Mouse (Mus musculus) liver, embryonic 16.5 days (tissue): ENCODE results near the gene Slc3a2. TPM values are rescaled to one million over a fixed set of nuclear protein-coding genes. Genes with fewer than 3 reads are reported as not detected.
"Not testable (repeated sequence)": the region's sequence is repeated elsewhere in the genome, so short reads cannot be mapped to it uniquely, and the experiment has no call there.

Source experiments
- ATAC-seq: fragments of 200-750 bp; cut with Nextera tagmentation; 2 replicates; pipeline ENCODE4 v1.8.0; 2017; ENCODE audit warnings: low read depth, mild to moderate bottlenecking, moderate number of reproducible peaks, moderate library complexity
- H3K27ac ChIP-seq: fragments of 300-500 bp; sonication (generic); 2 replicates; pipeline ENCODE4 v1.5.1; 2014; ENCODE audit warnings: mild to moderate bottlenecking, low read length
- H3K27me3 ChIP-seq: fragments of 300-500 bp; sonication (generic); 2 replicates; pipeline ENCODE4 v1.6.1; 2014; ENCODE audit warnings: low read depth, low read length, mixed read lengths; ENCODE audit not compliant: control insufficient read depth, insufficient read depth
- H3K36me3 ChIP-seq: fragments of 300-500 bp; sonication (generic); 2 replicates; pipeline ENCODE4 v1.6.1; 2014; ENCODE audit warnings: mild to moderate bottlenecking; ENCODE audit not compliant: control insufficient read depth, insufficient read depth
- H3K4me1 ChIP-seq: fragments of 300-500 bp; sonication (generic); 2 replicates; pipeline ENCODE4 v1.6.1; 2014; ENCODE audit warnings: low read depth, low read length, mixed read lengths; ENCODE audit not compliant: control insufficient read depth
- H3K4me2 ChIP-seq: fragments of 300-500 bp; sonication (generic); 2 replicates; pipeline ENCODE4 v1.6.1; 2014; ENCODE audit warnings: low read depth, low read length, mixed read lengths
- H3K4me3 ChIP-seq: fragments of 300-500 bp; sonication (generic); 2 replicates; pipeline ENCODE4 v1.5.1; 2014; ENCODE audit warnings: low read depth, mild to moderate bottlenecking, low read length
- H3K9ac ChIP-seq: fragments of 300-500 bp; sonication (generic); 2 replicates; pipeline ENCODE4 v1.6.1; 2014; ENCODE audit warnings: low read depth, low read length
- H3K9me3 ChIP-seq: fragments of 300-500 bp; sonication (generic); replicated peaks from 2 replicates; pipeline ENCODE4 v1.6.1; 2016; ENCODE audit warnings: low read length; ENCODE audit not compliant: control insufficient read depth
- WGBS: fragments of 180-500 bp; shearing (Covaris S2); extraction: QIAGEN DNeasy Blood & Tissue Kit; methylation state at CpG from one replicate; pipeline ENCODE4 v1.1.7; 2014; ENCODE audit not compliant: insufficient replicate concordance; 5-methylcytosine and 5-hydroxymethylcytosine counted together
- polyA plus RNA-seq: library from polyadenylated mRNA; unstranded; fragments of >200 nt; fragmentation: Nextera tagmentation; extraction: Ambion mirVana; gene quantifications from 2 replicates; pipeline ENCODE4 v1.2.1, GENCODE M21; 2015

The Slc3a2 gene
- polyA plus RNA-seq, 1 experiment from 2014 or later: 137 TPM

DNA sequence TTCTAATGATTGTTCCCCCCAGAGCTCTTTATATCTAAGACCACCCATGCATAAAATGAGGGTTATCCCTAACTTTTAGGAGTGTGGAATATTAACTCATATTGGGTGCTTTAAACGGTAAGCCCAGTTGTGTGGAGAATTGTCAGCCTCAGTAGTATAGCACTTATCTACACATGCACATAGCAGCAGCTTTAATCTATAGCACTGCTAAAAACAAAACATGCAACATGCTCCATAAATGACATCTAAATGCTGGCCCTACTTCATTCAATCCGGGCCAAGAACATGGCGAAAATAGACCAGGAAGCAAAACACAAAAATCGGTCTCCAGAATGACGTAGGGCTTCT lies 636 bp downstream of the Slc3a2 start:
- H3K36me3 ChIP-seq: peaks cover 30% of the 10 kb centered on the region
- peak overlapping the region; percentile 84 for H3K4me2 ChIP-seq
- H3K27me3 ChIP-seq: no peaks in the 10 kb centered on the region
- peak overlapping the region; percentile 70 for H3K4me3 ChIP-seq
- H3K9me3 ChIP-seq: no peaks in the 10 kb centered on the region
- peaks cover 40% of the 10 kb centered on the region for H3K4me1 ChIP-seq
- 0 out of 2 replicates have a peak, but pooled peaks have one; percentile 2 for ATAC-seq
- peak overlapping the region; percentile 100 for H3K27ac ChIP-seq
- WGBS: 0% methylated on average over 5 of the region's 5 CpGs
- H3K9ac ChIP-seq: peak overlapping the region; percentile 95

DNA sequence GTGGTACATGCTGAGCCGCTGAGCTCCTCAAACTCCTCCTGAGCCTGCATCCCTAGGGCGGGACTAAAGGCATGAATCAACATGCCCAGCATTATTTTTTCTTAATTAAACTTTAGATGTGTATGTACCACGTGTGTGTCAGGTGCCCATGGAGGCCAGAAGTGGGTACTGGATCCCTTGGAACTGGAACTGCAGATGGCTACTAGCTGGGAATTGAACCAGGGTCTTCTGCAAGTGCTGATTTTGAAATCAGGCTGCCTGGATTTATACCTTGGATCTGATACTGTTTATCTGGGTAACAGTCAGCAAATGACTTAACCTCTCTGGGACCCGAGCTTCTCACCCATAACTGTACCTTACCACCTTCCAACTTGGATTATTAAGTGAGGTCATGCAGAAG lies 1.1 kb downstream of the Slc3a2 start:
- 35% methylated on average over 4 of the region's 4 CpGs for WGBS
- H3K36me3 ChIP-seq: peaks cover 28% of the 10 kb centered on the region
- ATAC-seq: no peak
- H3K4me2 ChIP-seq: peak overlapping the region; percentile 84
- no peaks in the 10 kb centered on the region for H3K9me3 ChIP-seq
- H3K27ac ChIP-seq: peak overlapping the region; percentile 100
- H3K4me3 ChIP-seq: peak overlapping the region; percentile 70
- H3K27me3 ChIP-seq: no peaks in the 10 kb centered on the region
- peak overlapping the region; percentile 95 for H3K9ac ChIP-seq
- peaks cover 45% of the 10 kb centered on the region for H3K4me1 ChIP-seq

DNA sequence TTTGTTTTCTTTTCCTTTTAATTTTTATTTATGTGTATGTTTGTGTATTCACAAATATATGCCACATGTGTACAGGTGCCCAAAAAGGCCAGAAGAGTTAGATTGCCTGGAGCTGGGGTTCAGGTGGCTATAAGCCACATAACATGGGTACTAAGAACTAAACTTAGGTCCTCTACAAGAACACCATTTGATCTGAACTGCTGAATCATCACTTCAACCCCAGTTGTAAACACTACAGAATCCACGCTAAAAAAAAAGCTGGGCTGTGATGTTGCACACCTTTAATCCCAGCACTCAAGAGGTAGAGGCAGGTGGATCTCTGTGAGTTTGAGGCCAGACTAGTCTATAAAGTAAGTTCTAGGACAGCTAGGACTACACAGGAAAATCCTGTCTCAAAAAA lies 1.8 kb downstream of the Slc3a2 start:
- H3K4me3 ChIP-seq: peak overlapping the region; percentile 70
- H3K4me1 ChIP-seq: peaks cover 51% of the 10 kb centered on the region

DNA sequence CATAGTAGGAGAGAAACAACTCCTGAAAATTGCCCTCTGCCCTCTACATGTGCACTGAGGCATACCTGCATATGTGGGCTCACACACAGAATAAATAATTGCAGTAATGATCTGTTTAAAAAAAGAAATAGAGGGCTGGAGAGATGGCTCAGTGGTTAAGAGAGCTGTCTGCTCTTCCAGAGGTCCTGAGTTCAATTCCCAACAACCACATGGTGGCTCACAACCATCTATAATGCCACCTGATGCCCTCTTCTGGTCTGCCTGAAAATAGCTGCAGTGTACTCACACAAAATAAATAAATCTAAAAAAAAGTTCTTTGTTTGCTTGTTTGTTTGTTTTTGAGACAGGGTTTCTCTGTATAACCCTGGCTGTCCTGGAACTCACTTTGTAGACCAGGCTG lies 4.1 kb downstream of the Slc3a2 start:
- not testable (repeated sequence) for ATAC-seq, H3K27me3 ChIP-seq, H3K9ac ChIP-seq, H3K4me3 ChIP-seq, H3K36me3 ChIP-seq, H3K9me3 ChIP-seq, H3K4me2 ChIP-seq
- H3K27ac ChIP-seq: peak overlapping the region; percentile 40; the same call in 1 of the 2 replicates
- peaks cover 49% of the 10 kb centered on the region for H3K4me1 ChIP-seq

More for the DNA sequence above, 1.8 kb downstream of the Slc3a2 start:
- Histone ChIP-seq H3K9ac (peak overlapping the region; percentile 95), H3K9me3 (no peaks in the 10 kb centered on the region), H3K27ac (peak overlapping the region; percentile 100), H3K27me3 (no peaks in the 10 kb centered on the region), H3K4me2 (peak overlapping the region; percentile 84), H3K36me3 (peaks cover 22% of the 10 kb centered on the region)
- ATAC-seq: no peak
- WGBS: 43% methylated on average over 1 of the region's 1 CpGs

DNA sequence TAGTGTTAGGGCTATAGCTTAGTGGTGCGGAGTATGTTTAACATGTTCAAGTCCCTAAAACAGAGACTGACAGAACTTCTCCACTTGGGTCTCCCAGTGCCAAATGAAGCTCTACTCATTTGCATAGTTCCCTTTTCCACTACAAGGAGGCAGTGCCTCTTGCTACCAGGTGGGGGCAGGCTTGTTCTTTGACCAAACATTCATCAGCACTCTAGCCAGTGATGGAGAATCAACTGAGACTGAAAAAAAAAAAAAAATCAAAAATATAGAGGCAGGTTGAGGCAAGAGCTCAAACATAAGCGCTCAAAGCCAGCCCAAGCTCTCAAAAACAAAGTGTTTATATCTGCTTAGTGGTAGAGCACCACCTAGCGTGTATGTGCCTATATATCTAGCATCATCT lies 4.8 kb downstream of the Slc3a2 start:
- 45% methylated on average over 3 of the region's 3 CpGs for WGBS

DNA sequence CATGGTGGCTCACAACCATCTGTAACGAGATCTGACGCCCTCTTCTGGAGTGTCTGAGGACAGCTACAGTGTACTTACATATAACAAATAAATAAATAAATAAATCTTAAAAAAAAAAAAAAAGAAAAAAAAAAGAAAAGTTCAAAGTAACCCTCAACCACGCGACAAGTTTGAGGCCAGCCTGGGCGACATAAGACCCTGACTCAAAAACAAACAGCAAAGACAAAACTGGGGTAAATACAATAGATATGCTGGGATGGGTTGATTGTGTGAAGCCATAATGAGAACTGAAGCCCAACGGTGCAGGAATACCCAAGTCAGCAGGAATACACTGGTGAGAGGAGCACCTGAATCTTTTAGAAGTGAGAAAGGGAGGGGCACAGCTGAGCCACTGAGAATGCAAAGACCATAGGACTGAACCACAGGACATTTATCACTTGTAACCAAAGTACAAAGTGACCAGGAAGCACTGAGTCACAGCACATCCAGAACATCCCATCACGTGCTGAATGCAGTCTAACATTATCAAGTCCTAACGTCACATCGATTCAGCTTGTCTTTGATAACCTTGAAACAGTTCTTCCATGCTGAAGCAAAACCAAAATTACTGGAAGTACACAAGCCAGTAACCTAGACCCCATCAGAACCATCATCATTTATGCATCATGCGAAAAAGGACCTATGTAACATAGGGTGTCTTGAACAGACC lies 6.2 kb downstream of the Slc3a2 start:
- Histone ChIP-seq H3K36me3 (peaks cover 7% of the 10 kb centered on the region; the same call in 1 of the 2 replicates), H3K27me3 (no peaks in the 10 kb centered on the region), H3K4me3 (no peak overlapping the region), H3K4me1 (peaks cover 49% of the 10 kb centered on the region), H3K27ac (peak overlapping the region; percentile 92), H3K9ac (0 out of 2 replicates have a peak overlapping the region, but pooled peaks have one; percentile 23), H3K4me2 (peak overlapping the region; percentile 37; the same call in 1 of the 2 replicates), H3K9me3 (no peaks in the 10 kb centered on the region)
- 64% methylated on average over 8 of the region's 10 CpGs for WGBS
- peak; percentile 7; the same call in 1 of the 2 replicates for ATAC-seq

More for the DNA sequence above, 4.8 kb downstream of the Slc3a2 start:
- Histone ChIP-seq H3K36me3 (no peaks in the 10 kb centered on the region), H3K9me3 (no peaks in the 10 kb centered on the region), H3K27me3 (no peaks in the 10 kb centered on the region), H3K9ac (no peak overlapping the region), H3K27ac (peak overlapping the region; percentile 92), H3K4me1 (peaks cover 49% of the 10 kb centered on the region), H3K4me3 (no peak overlapping the region), H3K4me2 (no peak overlapping the region)
- ATAC-seq: no peak

DNA sequence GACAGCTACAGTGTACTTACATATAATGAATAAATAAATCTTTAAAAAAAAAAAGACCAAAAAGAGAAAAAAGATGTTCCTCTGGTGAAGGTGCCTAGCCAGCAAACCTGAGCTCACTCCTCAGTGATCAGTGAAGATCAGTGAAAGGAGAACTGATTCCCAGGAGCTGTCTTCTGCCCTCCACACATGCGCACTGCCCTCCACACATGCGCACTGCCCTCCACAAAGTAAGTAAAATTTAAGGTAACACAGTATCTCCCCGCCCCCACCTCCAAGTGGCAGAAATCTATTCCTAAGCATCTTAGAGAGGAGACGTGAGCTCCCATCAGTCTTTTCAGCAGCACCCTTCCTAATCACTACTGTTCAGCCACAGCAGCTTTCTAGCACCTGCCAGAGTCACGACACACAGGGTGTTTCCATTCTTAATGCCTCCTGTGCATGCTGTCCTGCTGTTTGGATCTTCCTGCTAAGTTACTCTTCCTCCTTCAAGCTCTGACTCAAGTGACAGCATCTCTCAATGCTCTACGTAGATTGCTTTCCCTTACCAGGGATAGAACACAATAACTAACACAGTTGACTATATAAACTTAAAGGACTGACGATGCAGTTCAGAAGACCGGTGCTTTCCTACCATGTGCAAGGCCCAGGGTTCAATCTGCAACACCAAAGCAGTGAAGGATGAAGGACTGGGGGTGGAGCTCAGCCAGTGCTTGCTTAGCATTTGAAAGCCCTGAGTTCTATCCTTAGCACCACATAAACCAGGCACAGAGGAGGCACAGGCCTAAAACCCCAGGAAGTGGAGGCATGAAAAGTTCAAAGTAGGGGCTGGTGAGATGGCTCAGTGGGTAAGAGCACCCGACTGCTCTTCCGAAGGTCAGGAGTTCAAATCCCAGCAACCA lies 7.1 kb downstream of the Slc3a2 start:
- peaks cover 46% of the 10 kb centered on the region for H3K4me1 ChIP-seq
- ATAC-seq: peak; percentile 16
- H3K27me3 ChIP-seq: no peaks in the 10 kb centered on the region
- H3K36me3 ChIP-seq: peaks cover 15% of the 10 kb centered on the region
- peak overlapping the region; percentile 53 for H3K4me2 ChIP-seq
- H3K27ac ChIP-seq: peak overlapping the region; percentile 92
- H3K9me3 ChIP-seq: no peaks in the 10 kb centered on the region
- WGBS: 66% methylated on average over 10 of the region's 10 CpGs
- H3K4me3 ChIP-seq: peak overlapping the region; percentile 1; the same call in 1 of the 2 replicates
- peak overlapping the region; percentile 29 for H3K9ac ChIP-seq

DNA sequence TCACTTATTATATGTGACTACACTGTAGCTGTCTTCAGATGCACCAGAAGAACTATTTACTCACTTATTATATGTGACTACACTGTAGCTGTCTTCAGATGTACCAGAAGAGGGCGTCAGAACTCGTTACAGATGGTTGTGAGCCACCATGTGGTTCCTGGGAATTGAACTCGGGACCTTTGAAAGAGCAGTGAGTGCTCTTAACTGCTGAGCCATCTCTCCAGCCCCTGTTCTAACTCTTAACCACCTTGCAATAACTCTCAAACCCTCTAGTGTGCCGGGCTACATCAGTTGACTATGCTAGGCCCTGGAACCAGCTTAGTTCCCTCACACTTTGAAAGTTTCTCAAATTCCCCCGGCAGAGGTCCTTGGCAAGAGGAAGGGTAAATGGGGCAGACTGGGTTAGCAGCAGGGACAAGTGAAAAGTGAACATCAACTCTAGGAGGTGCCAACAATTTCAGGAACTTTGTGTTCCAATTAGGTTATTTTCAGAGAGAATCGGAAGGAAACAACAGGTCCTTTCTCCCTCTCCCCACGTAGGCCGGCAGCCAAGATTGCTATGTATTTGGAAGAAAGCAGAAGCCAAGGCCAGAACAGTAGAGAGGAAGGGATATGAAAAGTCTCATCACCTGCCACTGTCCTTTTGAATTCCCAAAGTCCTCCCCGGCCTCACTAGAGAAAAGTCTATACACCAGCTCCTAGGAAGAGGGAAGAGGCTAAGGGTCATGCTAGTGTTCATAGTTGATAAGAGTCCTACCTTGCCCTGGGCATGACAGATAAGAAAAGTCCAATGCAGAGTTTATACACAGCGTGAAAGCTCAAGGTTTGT lies 8.3 kb downstream of the Slc3a2 start:
- Histone ChIP-seq H3K4me1 (peaks cover 55% of the 10 kb centered on the region), H3K9me3 (no peaks in the 10 kb centered on the region), H3K36me3 (peaks cover 27% of the 10 kb centered on the region), H3K27ac (peak overlapping the region; percentile 92), H3K4me3 (peak overlapping the region; percentile 38), H3K4me2 (peak overlapping the region; percentile 53), H3K9ac (peak overlapping the region; percentile 49), H3K27me3 (no peaks in the 10 kb centered on the region)
- WGBS: 38% methylated on average over 10 of the region's 10 CpGs
- ATAC-seq: peak; percentile 78
